Mouse (Mus musculus) embryonic facial prominence, embryonic 12.5 days (tissue): ENCODE measurements at regions not wholly inside any gene's neighbourhood (a gene's known extent, or its start where the extent isn't known, plus 50 kb on each side); places are given as distances from the start of the nearest gene placed in this dataset.

ENCODE experiments used
- ATAC-seq: fragments of 200-750 bp; cut with Nextera tagmentation; 2 replicates; pipeline ENCODE4 v1.8.0; 2017; ENCODE audit not compliant: insufficient number of reproducible peaks, insufficient read depth, low FRiP score, low TSS enrichment
- H3K27ac ChIP-seq: fragments of 300-500 bp; sonication (generic); 2 replicates; pipeline ENCODE4 v1.5.1; 2016; ENCODE audit warnings: mild to moderate bottlenecking
- H3K27me3 ChIP-seq: fragments of 300-500 bp; sonication (generic); 2 replicates; pipeline ENCODE4 v1.6.1; 2016; ENCODE audit warnings: mild to moderate bottlenecking, moderate library complexity
- H3K36me3 ChIP-seq: fragments of 300-500 bp; sonication (generic); 2 replicates; pipeline ENCODE4 v1.6.1; 2016; ENCODE audit warnings: mild to moderate bottlenecking
- H3K4me1 ChIP-seq: fragments of 300-500 bp; sonication (generic); 2 replicates; pipeline ENCODE4 v1.6.1; 2016
- H3K4me2 ChIP-seq: fragments of 300-500 bp; sonication (generic); replicated peaks from 2 replicates; pipeline ENCODE4 v1.6.1; 2016; ENCODE audit warnings: mild to moderate bottlenecking, moderate library complexity
- H3K4me3 ChIP-seq: fragments of 300-500 bp; sonication (generic); 2 replicates; pipeline ENCODE4 v1.5.1; 2016; ENCODE audit warnings: mild to moderate bottlenecking
- H3K9ac ChIP-seq: fragments of 300-500 bp; sonication (generic); 2 replicates; pipeline ENCODE4 v1.6.1; 2016; ENCODE audit warnings: mild to moderate bottlenecking, moderate library complexity
- H3K9me3 ChIP-seq: fragments of 300-500 bp; sonication (generic); 2 replicates; pipeline ENCODE4 v1.6.1; 2016; ENCODE audit warnings: mild to moderate bottlenecking, moderate library complexity
- WGBS: fragments of 180-500 bp; shearing (Covaris S2); methylation state at CpG from one replicate; pipeline ENCODE4 v1.1.7; 2016; 5-methylcytosine and 5-hydroxymethylcytosine counted together

GRCm38 (mm10) chr19:32943594-32944230, 186.4 kb downstream of the Pten start:
- H3K27ac ChIP-seq: no peak overlapping the region
- no peak overlapping the region for H3K9ac ChIP-seq
- no peaks in the 10 kb centered on the region for H3K36me3 ChIP-seq
- H3K4me3 ChIP-seq: no peak overlapping the region
- no peaks in the 10 kb centered on the region for H3K27me3 ChIP-seq
- peaks cover 4% of the 10 kb centered on the region; the same call in 1 of the 2 replicates for H3K4me1 ChIP-seq
- ATAC-seq: no peak
- H3K4me2 ChIP-seq: no peak overlapping the region
- no peaks in the 10 kb centered on the region for H3K9me3 ChIP-seq
- 81% methylated on average over 2 of the region's 2 CpGs for WGBS

DNA sequence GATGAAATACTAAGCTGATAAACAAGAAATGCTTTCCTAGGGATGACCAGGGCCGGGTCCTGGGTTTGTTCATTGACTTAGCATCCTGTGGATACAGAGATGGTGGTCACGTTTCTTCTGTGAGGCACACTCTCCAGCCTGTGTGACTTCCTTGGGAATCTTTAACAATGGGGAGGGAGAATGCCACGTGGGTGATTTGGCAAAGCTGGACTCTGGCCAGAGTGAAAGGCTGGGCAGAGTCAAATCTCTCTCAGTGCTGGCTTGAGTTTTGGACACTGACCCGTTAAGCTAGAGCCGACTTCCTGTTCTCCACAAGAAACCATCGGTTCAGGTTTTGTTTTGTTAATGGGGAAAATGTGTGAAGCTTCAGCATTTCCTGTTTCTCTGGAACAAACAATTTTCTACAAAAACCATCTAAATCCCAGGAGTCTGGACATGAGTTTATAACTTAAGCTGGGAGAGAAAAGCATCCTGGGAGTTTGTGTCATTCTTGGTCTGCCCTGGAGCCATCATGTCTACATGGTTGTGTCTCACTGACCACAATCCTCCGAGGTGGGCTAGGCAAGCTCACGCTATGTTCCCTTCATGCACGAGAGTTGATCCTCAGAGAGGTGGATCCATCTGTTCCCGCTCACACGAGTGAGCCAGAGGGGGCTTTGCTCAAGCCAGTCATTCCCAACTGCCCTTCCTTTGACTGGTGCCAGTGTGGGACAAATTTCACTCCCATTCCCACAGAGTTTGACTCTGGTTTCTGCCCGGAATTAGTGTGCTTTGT, 190.0 kb downstream of the Pten start:
- H3K27me3 ChIP-seq: no peaks in the 10 kb centered on the region
- H3K4me1 ChIP-seq: peaks cover 4% of the 10 kb centered on the region; the same call in 1 of the 2 replicates
- WGBS: 66% methylated on average over 12 of the region's 12 CpGs
- H3K4me3 ChIP-seq: no peak overlapping the region
- H3K36me3 ChIP-seq: no peaks in the 10 kb centered on the region
- no peaks in the 10 kb centered on the region for H3K9me3 ChIP-seq
- no peak overlapping the region for H3K9ac ChIP-seq
- H3K4me2 ChIP-seq: no peak overlapping the region
- ATAC-seq: no peak
- no peak overlapping the region for H3K27ac ChIP-seq

DNA sequence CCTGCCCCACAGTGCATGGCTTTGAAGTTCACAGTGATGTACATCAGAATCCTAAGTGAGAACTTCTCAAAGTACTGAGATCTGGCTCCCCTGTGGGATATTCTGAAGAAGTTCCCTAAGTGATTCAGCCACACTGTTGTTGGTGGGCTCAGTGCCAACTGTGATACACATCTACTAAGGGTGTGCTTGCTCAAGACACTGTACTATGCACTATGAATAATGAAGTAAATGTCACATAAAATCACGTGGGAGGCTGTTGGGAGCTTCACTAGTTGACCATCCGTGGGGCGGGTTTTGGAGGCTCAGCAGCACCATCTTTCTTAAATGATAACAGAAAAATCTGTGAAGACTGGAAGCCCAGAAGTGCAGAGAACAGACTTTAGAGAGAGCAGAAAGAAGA, 193.0 kb downstream of the Pten start:
- ATAC-seq: no peak
- Histone ChIP-seq H3K36me3 (no peaks in the 10 kb centered on the region), H3K9ac (no peak overlapping the region), H3K9me3 (no peaks in the 10 kb centered on the region), H3K4me1 (peaks cover 4% of the 10 kb centered on the region; the same call in 1 of the 2 replicates), H3K4me3 (no peak overlapping the region), H3K27ac (no peak overlapping the region), H3K27me3 (no peaks in the 10 kb centered on the region), H3K4me2 (no peak overlapping the region)
- 79% methylated on average over 3 of the region's 3 CpGs for WGBS

GRCm38 (mm10) chr19:32950794-32951193, 193.5 kb downstream of the Pten start:
- Histone ChIP-seq H3K4me1 (peaks cover 4% of the 10 kb centered on the region; the same call in 1 of the 2 replicates), H3K27me3 (no peaks in the 10 kb centered on the region), H3K9ac (no peak overlapping the region), H3K4me3 (no peak overlapping the region), H3K4me2 (no peak overlapping the region), H3K36me3 (no peaks in the 10 kb centered on the region), H3K27ac (no peak overlapping the region), H3K9me3 (no peaks in the 10 kb centered on the region)
- 71% methylated on average over 1 of the region's 1 CpGs for WGBS
- no peak for ATAC-seq

DNA sequence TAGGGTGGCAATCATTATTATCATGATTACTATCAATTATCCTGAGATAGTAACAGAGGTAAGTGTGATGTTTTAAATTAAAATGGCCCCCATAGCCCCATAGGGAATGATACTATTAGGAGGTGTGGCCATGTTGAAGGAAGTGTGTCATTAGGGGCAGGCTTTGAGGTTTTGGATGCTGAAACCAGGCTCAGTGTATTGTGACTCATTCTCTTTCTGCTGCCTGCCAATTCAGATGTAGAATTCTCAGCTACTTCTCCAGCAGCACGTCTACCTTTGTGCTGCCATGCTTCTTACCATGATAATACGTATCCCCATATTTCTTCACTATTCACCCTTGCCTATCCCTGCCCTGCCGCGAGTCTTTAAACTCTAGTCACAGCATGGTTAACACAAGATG, 195.1 kb downstream of the Pten start:
- ATAC-seq: no peak
- no peak overlapping the region for H3K4me2 ChIP-seq
- H3K27me3 ChIP-seq: peaks cover 5% of the 10 kb centered on the region; the same call in 1 of the 2 replicates
- H3K4me1 ChIP-seq: 0 out of 2 replicates have a peak, but pooled peaks cover 9% of the 10 kb centered on the region
- no peaks in the 10 kb centered on the region for H3K36me3 ChIP-seq
- WGBS: 91% methylated on average over 4 of the region's 4 CpGs
- no peak overlapping the region for H3K4me3 ChIP-seq
- no peaks in the 10 kb centered on the region for H3K9me3 ChIP-seq
- H3K9ac ChIP-seq: no peak overlapping the region
- no peak overlapping the region for H3K27ac ChIP-seq

DNA sequence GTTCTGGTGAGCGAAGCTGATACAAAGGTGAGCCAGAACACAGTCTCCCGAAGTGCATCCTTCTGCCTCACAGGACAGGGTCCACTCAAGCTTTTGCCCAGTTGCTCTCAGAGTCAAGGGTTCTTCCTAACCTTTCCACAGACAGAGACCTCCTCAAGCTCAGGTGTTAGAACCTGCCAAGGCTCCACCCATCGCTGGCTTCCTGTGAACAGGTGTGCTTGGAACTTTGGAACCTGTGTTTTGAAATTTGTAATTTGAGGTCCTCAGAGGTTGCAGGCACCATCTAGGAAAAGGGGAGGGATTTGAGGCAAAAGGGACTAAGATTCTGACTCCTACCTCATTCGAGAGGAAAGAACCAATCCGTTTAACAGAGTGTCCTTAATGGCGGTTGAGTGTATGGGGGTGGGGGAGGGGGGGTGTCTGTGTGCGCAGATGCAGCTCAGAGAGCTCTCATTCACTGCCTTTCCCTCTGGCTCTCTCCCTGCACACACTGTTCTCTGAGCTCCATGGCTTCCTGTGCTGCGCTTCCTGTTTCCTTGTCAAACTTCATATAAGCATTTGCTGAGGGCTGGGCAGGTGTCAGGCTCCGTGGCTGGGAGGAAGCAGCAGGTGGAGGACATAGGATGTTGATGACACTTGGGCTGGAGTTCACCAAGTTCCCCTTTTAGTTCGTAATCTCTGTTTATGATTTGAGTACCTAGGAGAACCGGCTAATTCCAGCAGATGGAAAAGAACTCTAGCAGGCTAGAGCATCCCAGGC, 195.8 kb downstream of the Pten start:
- Histone ChIP-seq H3K27me3 (peaks cover 5% of the 10 kb centered on the region; the same call in 1 of the 2 replicates), H3K4me1 (0 out of 2 replicates have a peak, but pooled peaks cover 9% of the 10 kb centered on the region), H3K9me3 (no peaks in the 10 kb centered on the region), H3K4me3 (no peak overlapping the region), H3K9ac (no peak overlapping the region), H3K36me3 (no peaks in the 10 kb centered on the region), H3K4me2 (no peak overlapping the region), H3K27ac (no peak overlapping the region)
- 71% methylated on average over 11 of the region's 11 CpGs for WGBS
- no peak for ATAC-seq

DNA sequence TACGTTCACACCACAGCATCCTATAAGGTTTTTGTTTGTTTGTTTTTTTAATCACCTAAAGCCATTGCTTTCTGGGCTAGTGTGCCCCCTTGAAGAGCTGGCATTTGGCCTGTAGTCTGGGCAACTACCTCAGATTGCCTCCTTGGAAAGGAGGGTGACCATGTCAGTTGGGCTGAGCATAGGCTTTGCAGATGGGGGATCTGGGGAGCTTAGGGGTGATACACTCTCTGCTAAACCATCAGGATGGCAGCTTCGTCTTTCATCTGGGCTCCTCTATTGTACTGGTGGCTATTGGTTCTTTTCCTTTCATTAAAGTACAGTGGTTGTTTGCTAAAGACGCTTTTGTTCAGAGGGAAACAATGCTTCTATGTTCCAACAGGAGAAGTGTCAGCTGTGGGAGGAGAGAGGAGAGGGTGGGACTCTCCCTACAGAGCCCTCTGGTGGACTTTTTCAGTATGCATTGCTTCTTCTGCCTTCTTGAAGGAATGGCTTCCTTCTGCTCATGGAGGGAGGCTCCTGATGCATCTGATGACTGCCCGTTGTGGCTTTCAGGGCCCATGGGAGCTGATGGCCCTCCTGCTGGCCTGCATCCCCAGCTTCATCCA, 196.8 kb downstream of the Pten start:
- 30% methylated on average over 4 of the region's 4 CpGs for WGBS
- H3K27me3 ChIP-seq: peaks cover 5% of the 10 kb centered on the region; the same call in 1 of the 2 replicates
- H3K4me1 ChIP-seq: 0 out of 2 replicates have a peak, but pooled peaks cover 9% of the 10 kb centered on the region
- H3K36me3 ChIP-seq: no peaks in the 10 kb centered on the region
- H3K4me3 ChIP-seq: no peak overlapping the region
- no peak overlapping the region for H3K27ac ChIP-seq
- H3K9ac ChIP-seq: no peak overlapping the region
- no peaks in the 10 kb centered on the region for H3K9me3 ChIP-seq
- H3K4me2 ChIP-seq: no peak overlapping the region
- no peak for ATAC-seq

DNA sequence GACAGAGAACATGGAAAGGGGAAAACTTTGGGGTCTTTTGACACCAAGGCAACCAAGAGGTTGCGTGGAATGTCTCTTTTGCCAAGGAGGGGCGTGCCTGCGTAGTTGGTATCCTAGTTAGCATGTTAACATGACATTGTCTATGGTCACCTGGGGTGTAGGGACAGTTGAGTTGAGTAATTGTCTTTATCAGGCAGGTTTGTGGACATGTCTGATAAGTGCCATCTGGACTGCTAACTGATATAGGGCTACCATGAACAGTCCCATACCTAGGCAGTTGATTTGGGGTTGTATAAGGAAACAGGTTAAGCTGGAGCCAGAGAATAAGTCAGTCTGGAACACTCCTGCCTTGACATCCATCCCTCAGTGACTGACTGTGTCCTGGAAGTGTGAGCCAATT, 197.6 kb downstream of the Pten start:
- no peak overlapping the region for H3K4me2 ChIP-seq
- 0 out of 2 replicates have a peak, but pooled peaks cover 9% of the 10 kb centered on the region for H3K4me1 ChIP-seq
- H3K36me3 ChIP-seq: no peaks in the 10 kb centered on the region
- H3K9ac ChIP-seq: no peak overlapping the region
- peaks cover 5% of the 10 kb centered on the region; the same call in 1 of the 2 replicates for H3K27me3 ChIP-seq
- H3K4me3 ChIP-seq: no peak overlapping the region
- H3K9me3 ChIP-seq: no peaks in the 10 kb centered on the region
- ATAC-seq: no peak
- 97% methylated on average over 3 of the region's 3 CpGs for WGBS
- H3K27ac ChIP-seq: no peak overlapping the region

DNA sequence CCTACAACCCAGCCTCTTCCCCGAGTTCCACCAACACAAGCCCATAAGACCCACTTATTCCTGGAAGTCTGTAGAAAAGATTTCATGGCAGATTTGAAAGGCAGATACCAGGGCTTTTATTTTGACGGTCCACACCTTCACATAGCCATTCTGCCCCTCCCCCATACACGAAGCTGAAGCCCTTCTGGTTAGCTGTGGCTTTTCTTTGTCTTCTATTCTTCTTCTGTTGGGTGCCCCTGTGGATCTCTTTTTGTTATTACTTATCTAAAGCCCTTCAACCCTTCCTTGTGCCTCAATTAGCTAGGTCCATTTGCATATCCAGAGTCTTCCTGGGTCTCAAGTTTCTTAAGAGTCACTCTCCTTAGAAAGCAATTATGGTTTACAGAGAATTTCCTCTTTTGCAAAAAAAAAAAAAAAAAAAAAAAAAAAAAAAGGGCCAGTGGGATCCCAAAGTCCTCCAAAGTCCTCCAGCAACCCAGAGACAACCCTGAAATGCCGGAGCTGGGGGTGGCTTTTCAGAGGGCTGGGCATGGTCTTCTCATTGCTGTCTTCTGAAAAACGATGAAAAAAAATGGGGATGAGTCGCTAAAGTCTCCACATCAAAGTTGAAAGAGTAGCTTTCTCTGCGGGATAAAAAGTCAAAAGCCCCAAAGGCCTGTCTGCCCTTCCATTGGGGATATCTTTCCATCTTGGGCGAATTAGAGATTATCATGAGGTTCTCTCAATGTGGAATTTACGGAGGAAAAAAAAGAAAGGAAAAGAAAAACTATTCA, 199.0 kb downstream of the Pten start:
- no peak overlapping the region for H3K9ac ChIP-seq
- ATAC-seq: no peak
- H3K27ac ChIP-seq: no peak overlapping the region
- H3K4me3 ChIP-seq: 0 out of 2 replicates have a peak overlapping the region, but pooled peaks have one; percentile 10
- H3K4me2 ChIP-seq: peak overlapping the region; percentile 51
- 5% methylated on average over 9 of the region's 9 CpGs for WGBS
- no peaks in the 10 kb centered on the region for H3K36me3 ChIP-seq
- peaks cover 7% of the 10 kb centered on the region; the same call in 1 of the 2 replicates for H3K27me3 ChIP-seq
- H3K9me3 ChIP-seq: no peaks in the 10 kb centered on the region
- 0 out of 2 replicates have a peak, but pooled peaks cover 9% of the 10 kb centered on the region for H3K4me1 ChIP-seq

- no peaks in the 10 kb centered on the region for H3K36me3 ChIP-seq
- 0 out of 2 replicates have a peak, but pooled peaks cover 11% of the 10 kb centered on the region for H3K4me1 ChIP-seq
- peak overlapping the region; percentile 51 for H3K4me2 ChIP-seq
- peaks cover 7% of the 10 kb centered on the region; the same call in 1 of the 2 replicates for H3K27me3 ChIP-seq
- no peak overlapping the region for H3K27ac ChIP-seq
- no peak overlapping the region for H3K9ac ChIP-seq
- no peaks in the 10 kb centered on the region for H3K9me3 ChIP-seq
- WGBS: 4% methylated on average over 13 of the region's 13 CpGs
- 0 out of 2 replicates have a peak overlapping the region, but pooled peaks have one; percentile 10 for H3K4me3 ChIP-seq
- ATAC-seq: no peak
These were observed 199.7 kb downstream of the Pten start for GRCm38 (mm10) chr19:32956916-32957558.
